Mouse (Mus musculus) myocyte (in vitro differentiated cells): ENCODE measurements around the gene Hes2. TPM values are rescaled to one million over a fixed set of nuclear protein-coding genes. Genes with fewer than 3 reads are reported as not detected.

Experiments used
- H3K27me3 ChIP-seq: one replicate; pipeline ENCODE4 v1.6.1; 2011; ENCODE audit not compliant: control insufficient read depth, insufficient read depth, insufficient read length
- H3K36me3 ChIP-seq: one replicate; pipeline ENCODE4 v1.6.1; 2011; ENCODE audit not compliant: control insufficient read depth, insufficient read depth
- H3K4me2 ChIP-seq: one replicate; pipeline ENCODE4 v1.6.1; 2011; ENCODE audit warnings: low read depth, control low read depth
- H3K4me3 ChIP-seq: one replicate; pipeline ENCODE4 v1.5.1; 2011; ENCODE audit warnings: mild to moderate bottlenecking, control low read depth, moderate library complexity
- H3K79me2 ChIP-seq: one replicate; pipeline ENCODE4 v1.6.1; 2011; ENCODE audit not compliant: control insufficient read depth, insufficient read depth
- H3ac ChIP-seq: one replicate; pipeline ENCODE4 v1.6.1; 2011; ENCODE audit not compliant: control insufficient read depth, insufficient read length
- CEBPB ChIP-seq: IDR thresholded peaks from 2 replicates; pipeline ENCODE4 v1.6.1; 2011; ENCODE audit warnings: mild to moderate bottlenecking, moderate library complexity; ENCODE audit not compliant: poor library complexity, insufficient read depth, severe bottlenecking
- E2F4 ChIP-seq: IDR thresholded peaks from one replicate; pipeline ENCODE4 v1.6.1; 2011; ENCODE audit warnings: mild to moderate bottlenecking, control low read depth, moderate library complexity; ENCODE audit not compliant: insufficient read depth
- MAX ChIP-seq: IDR thresholded peaks from one replicate; pipeline ENCODE4 v1.6.1; 2011; ENCODE audit warnings: low read depth, mild to moderate bottlenecking, control low read depth
- MYOD1 ChIP-seq, 3 experiments: IDR thresholded peaks; one replicate each; pipeline ENCODE4 v1.6.1; 2011; ENCODE audit warnings: control low read depth in 2 of 3, low read depth in 2 of 3, mild to moderate bottlenecking in 2 of 3, moderate library complexity in 1 of 3; ENCODE audit not compliant: insufficient read length in 2 of 3, control insufficient read depth in 1 of 3
- MYOG ChIP-seq, 3 experiments: IDR thresholded peaks; one replicate each; pipeline ENCODE4 v1.6.1; 2011; ENCODE audit warnings: control low read depth in 2 of 3, low read depth in 2 of 3, mild to moderate bottlenecking in 2 of 3; ENCODE audit not compliant: insufficient read length in 2 of 3, control insufficient read depth in 1 of 3, insufficient read depth in 1 of 3
- POLR2A ChIP-seq: IDR thresholded peaks from one replicate; pipeline ENCODE4 v1.6.1; 2011; ENCODE audit warnings: low read depth, mild to moderate bottlenecking, control low read depth, moderate library complexity; ENCODE audit not compliant: insufficient read length
- POLR2AphosphoS2 ChIP-seq: IDR thresholded peaks from one replicate; pipeline ENCODE4 v1.6.1; 2011; ENCODE audit warnings: low read depth, control low read depth; ENCODE audit not compliant: insufficient read length
- REST ChIP-seq: IDR thresholded peaks from one replicate; pipeline ENCODE4 v1.6.1; 2011; ENCODE audit warnings: mild to moderate bottlenecking, control low read depth, moderate library complexity; ENCODE audit not compliant: insufficient read depth, insufficient read length
- SRF ChIP-seq: IDR thresholded peaks from one replicate; pipeline ENCODE4 v1.6.1; 2011; ENCODE audit warnings: low read depth; ENCODE audit not compliant: control insufficient read depth, insufficient read length
- TCF12 ChIP-seq: IDR thresholded peaks from one replicate; pipeline ENCODE4 v1.6.1; 2011; ENCODE audit warnings: mild to moderate bottlenecking, control low read depth; ENCODE audit not compliant: poor library complexity, insufficient read depth, severe bottlenecking
- TCF3 ChIP-seq: IDR thresholded peaks from one replicate; pipeline ENCODE4 v1.6.1; 2011; ENCODE audit warnings: low read depth, control low read depth; ENCODE audit not compliant: insufficient read length
- USF1 ChIP-seq: IDR thresholded peaks from one replicate; pipeline ENCODE4 v1.6.1; 2011; ENCODE audit warnings: low read depth, mild to moderate bottlenecking, control low read depth, moderate library complexity
- polyA plus RNA-seq: library from polyadenylated mRNA; unstranded; fragments of >200 nt; fragmentation: generic; extraction: Trizol; gene quantifications from one replicate; pipeline ENCODE4 v1.2.1, GENCODE M21; 2012; ENCODE audit warnings: missing spikeins

Hes2 gene
- polyA plus RNA-seq, 1 experiment: not detected

- Histone ChIP-seq H3K4me3 (no peak overlapping the region), H3K27me3 (peaks cover 39% of the 10 kb centered on the region), H3ac (no peak overlapping the region), H3K79me2 (no peaks in the 10 kb centered on the region), H3K36me3 (no peaks in the 10 kb centered on the region), H3K4me2 (no peak overlapping the region)
- TF ChIP-seq USF1: no peak
- no peak for TF ChIP-seq SRF
- no peak for TF ChIP-seq POLR2A
- no peak for TF ChIP-seq MYOD1 (IDR thresholded peaks at IDR 0.05; ENCODE audit: control insufficient read depth in 1 of 3, insufficient read length in 2 of 3, low read depth in 2 of 3)
- TF ChIP-seq REST: no peak
- no peak for TF ChIP-seq TCF12
- no peak for TF ChIP-seq MYOG (IDR thresholded peaks at IDR 0.05; ENCODE audit: control insufficient read depth in 1 of 3, insufficient read depth in 1 of 3, insufficient read length in 2 of 3, low read depth in 2 of 3)
- TF ChIP-seq E2F4: no peak
- TF ChIP-seq CEBPB: no peak
- no peak for TF ChIP-seq POLR2AphosphoS2
- TF ChIP-seq TCF3: no peak
Measured at GRCm38 (mm10) chr4:152162748-152163147, 4.1 kb downstream of the Hes2 start.

GRCm38 (mm10) chr4:152165036-152165931, 6.6 kb downstream of the Hes2 start:
- peaks cover 14% of the 10 kb centered on the region for H3K27me3 ChIP-seq
- H3K4me2 ChIP-seq: no peak overlapping the region
- H3K36me3 ChIP-seq: no peaks in the 10 kb centered on the region
- TF ChIP-seq REST (no peak), MAX (no peak), CEBPB (no peak), USF1 (no peak), POLR2A (no peak), TCF3 (no peak), MYOG (IDR thresholded peaks at IDR 0.05; ENCODE audit: control insufficient read depth in 1 of 3, insufficient read depth in 1 of 3, insufficient read length in 2 of 3, low read depth in 2 of 3) (no peak), POLR2AphosphoS2 (no peak), MYOD1 (IDR thresholded peaks at IDR 0.05; ENCODE audit: control insufficient read depth in 1 of 3, insufficient read length in 2 of 3, low read depth in 2 of 3) (no peak), E2F4 (no peak), SRF (no peak), TCF12 (no peak)
- H3K79me2 ChIP-seq: no peaks in the 10 kb centered on the region
- H3ac ChIP-seq: no peak overlapping the region
- H3K4me3 ChIP-seq: no peak overlapping the region

GRCm38 (mm10) chr4:152168052-152168451, 9.4 kb downstream of the Hes2 start:
- H3K79me2 ChIP-seq: no peaks in the 10 kb centered on the region
- peaks cover 4% of the 10 kb centered on the region for H3K27me3 ChIP-seq
- H3ac ChIP-seq: no peak overlapping the region
- no peak for TF ChIP-seq USF1
- TF ChIP-seq CEBPB: no peak
- no peak for TF ChIP-seq E2F4
- no peak for TF ChIP-seq MAX
- no peak for TF ChIP-seq SRF
- no peak for TF ChIP-seq TCF12
- TF ChIP-seq MYOD1 (IDR thresholded peaks at IDR 0.05; ENCODE audit: control insufficient read depth in 1 of 3, insufficient read length in 2 of 3, low read depth in 2 of 3): no peak
- no peak for TF ChIP-seq POLR2A
- no peak for TF ChIP-seq POLR2AphosphoS2
- no peak for TF ChIP-seq MYOG (IDR thresholded peaks at IDR 0.05; ENCODE audit: control insufficient read depth in 1 of 3, insufficient read depth in 1 of 3, insufficient read length in 2 of 3, low read depth in 2 of 3)
- no peak for TF ChIP-seq REST
- TF ChIP-seq TCF3: no peak
- no peaks in the 10 kb centered on the region for H3K36me3 ChIP-seq
- no peak overlapping the region for H3K4me3 ChIP-seq
- H3K4me2 ChIP-seq: no peak overlapping the region

- no peak overlapping the region for H3K4me3 ChIP-seq
- no peak overlapping the region for H3ac ChIP-seq
- TF ChIP-seq TCF12: no peak
- no peak for TF ChIP-seq CEBPB
- no peak for TF ChIP-seq TCF3
- no peak for TF ChIP-seq MYOD1 (IDR thresholded peaks at IDR 0.05; ENCODE audit: control insufficient read depth in 1 of 3, insufficient read length in 2 of 3, low read depth in 2 of 3)
- no peak for TF ChIP-seq MAX
- H3K4me2 ChIP-seq: no peak overlapping the region
- H3K27me3 ChIP-seq: peaks cover 4% of the 10 kb centered on the region
- H3K79me2 ChIP-seq: no peaks in the 10 kb centered on the region
- no peaks in the 10 kb centered on the region for H3K36me3 ChIP-seq
Measured at GRCm38 (mm10) chr4:152169103-152169502, 10.4 kb downstream of the Hes2 start.

GRCm38 (mm10) chr4:152170286-152170685, 11.6 kb downstream of the Hes2 start:
- H3K27me3 ChIP-seq: peaks cover 4% of the 10 kb centered on the region
- H3K4me3 ChIP-seq: no peak overlapping the region
- no peak overlapping the region for H3ac ChIP-seq
- no peaks in the 10 kb centered on the region for H3K79me2 ChIP-seq
- H3K4me2 ChIP-seq: no peak overlapping the region
- H3K36me3 ChIP-seq: no peaks in the 10 kb centered on the region
- TF ChIP-seq USF1 (no peak), MAX (no peak), SRF (no peak), E2F4 (no peak), POLR2A (no peak), TCF12 (no peak), MYOD1 (IDR thresholded peaks at IDR 0.05; ENCODE audit: control insufficient read depth in 1 of 3, insufficient read length in 2 of 3, low read depth in 2 of 3) (no peak), POLR2AphosphoS2 (no peak)
